Mouse (Mus musculus) lung, adult 2 months (tissue): ENCODE data around the gene Vsig10. TPM values are rescaled to one million over a fixed set of nuclear protein-coding genes. Genes with fewer than 3 reads are reported as not detected.

ENCODE experiments used
- DNase-seq: peaks from one replicate; pipeline ENCODE4 v3.0.0; 2022
- H3K4me1 ChIP-seq: fragments of 200-500 bp; 2 replicates; pipeline ENCODE4 v1.6.1; 2011; ENCODE audit warnings: low read length; ENCODE audit not compliant: control insufficient read depth, insufficient read depth
- H3K4me3 ChIP-seq: fragments of 200-500 bp; replicated peaks from 2 replicates; pipeline ENCODE3; 2011; ENCODE audit warnings: low read depth, mild to moderate bottlenecking, control low read depth, low read length; ENCODE audit errors: extremely low read depth
- CTCF ChIP-seq: fragments of 200-500 bp; IDR thresholded peaks from 2 replicates; pipeline ENCODE4 v1.5.1; 2011; ENCODE audit warnings: mild to moderate bottlenecking, low read length, control low read depth; ENCODE audit not compliant: insufficient read depth
- POLR2A ChIP-seq: fragments of 200-500 bp; IDR thresholded peaks from 2 replicates; pipeline ENCODE4 v1.6.1; 2011; ENCODE audit warnings: low read depth, mild to moderate bottlenecking, control low read depth, low read length, borderline replicate concordance; ENCODE audit errors: extremely low read depth
- WGBS: fragments of 180-500 bp; shearing (Covaris S2); methylation state at CpG from one replicate; pipeline ENCODE4 v1.1.7; 2018; 5-methylcytosine and 5-hydroxymethylcytosine counted together
- polyA plus RNA-seq: library from polyadenylated mRNA; depleted of rRNA; stranded (reverse); fragments of >200 nt; gene quantifications from 2 replicates; pipeline ENCODE4 v1.2.3, GENCODE M21; 2012

Gene Vsig10
- polyA plus RNA-seq, 1 experiment = 28.9 TPM

- TF ChIP-seq POLR2A (no peak), CTCF (no peak)
- DNase-seq = no peak
- H3K4me3 ChIP-seq = no peak overlapping the region
- no peaks in the 10 kb centered on the region for H3K4me1 ChIP-seq
- WGBS = 86% methylated on average over 8 of the region's 8 CpGs
Measured at GRCm38 (mm10) chr5:117295011-117295410, 23.9 kb upstream of the Vsig10 start.

GRCm38 (mm10) chr5:117302899-117303298 lies 16.0 kb upstream of the Vsig10 start:
- Histone ChIP-seq H3K4me1 (no peaks in the 10 kb centered on the region), H3K4me3 (no peak overlapping the region)
- 50% methylated on average over 3 of the region's 3 CpGs for WGBS
- DNase-seq = no peak
- no peak for TF ChIP-seq CTCF
- no peak for TF ChIP-seq POLR2A

GRCm38 (mm10) chr5:117303691-117304579 lies 14.9 kb upstream of the Vsig10 start:
- H3K4me1 ChIP-seq = no peaks in the 10 kb centered on the region
- TF ChIP-seq CTCF = no peak
- no peak for TF ChIP-seq POLR2A
- no peak for DNase-seq
- H3K4me3 ChIP-seq = no peak overlapping the region
- 63% methylated on average over 18 of the region's 18 CpGs for WGBS

GRCm38 (mm10) chr5:117304947-117305346 lies 13.9 kb upstream of the Vsig10 start:
- WGBS = 45% methylated on average over 7 of the region's 7 CpGs
- Histone ChIP-seq H3K4me3 (no peak overlapping the region), H3K4me1 (no peaks in the 10 kb centered on the region)
- TF ChIP-seq POLR2A = no peak
- TF ChIP-seq CTCF = peak; percentile 87
- DNase-seq = peak; percentile 69

GRCm38 (mm10) chr5:117305754-117306153 lies 13.1 kb upstream of the Vsig10 start:
- no peaks in the 10 kb centered on the region for H3K4me1 ChIP-seq
- no peak for DNase-seq
- no peak for TF ChIP-seq CTCF
- TF ChIP-seq POLR2A = no peak
- no peak overlapping the region for H3K4me3 ChIP-seq
- 86% methylated on average over 5 of the region's 5 CpGs for WGBS

GRCm38 (mm10) chr5:117306826-117307225 lies 12.1 kb upstream of the Vsig10 start:
- no peak for DNase-seq
- WGBS = 91% methylated on average over 2 of the region's 2 CpGs
- H3K4me3 ChIP-seq = no peak overlapping the region
- no peaks in the 10 kb centered on the region for H3K4me1 ChIP-seq
- no peak for TF ChIP-seq CTCF
- no peak for TF ChIP-seq POLR2A

- 13% methylated on average over 11 of the region's 11 CpGs for WGBS
- TF ChIP-seq POLR2A = no peak
- TF ChIP-seq CTCF = peak; percentile 80
- DNase-seq = peak; percentile 81
Measured at GRCm38 (mm10) chr5:117307699-117308098, 11.2 kb upstream of the Vsig10 start.

GRCm38 (mm10) chr5:117313420-117313819 lies 5.5 kb upstream of the Vsig10 start:
- peaks cover 6% of the 10 kb centered on the region; the same call in 1 of the 2 replicates for H3K4me1 ChIP-seq
- peak; percentile 70 for DNase-seq
- 12% methylated on average over 14 of the region's 14 CpGs for WGBS
- TF ChIP-seq CTCF (no peak), POLR2A (no peak)
- H3K4me3 ChIP-seq = peak overlapping the region; percentile 54

More at GRCm38 (mm10) chr5:117307699-117308098, 11.2 kb upstream of the Vsig10 start:
- Histone ChIP-seq H3K4me1 (no peaks in the 10 kb centered on the region), H3K4me3 (peak overlapping the region; percentile 0)

- Histone ChIP-seq H3K4me3 (no peak overlapping the region), H3K4me1 (peaks cover 6% of the 10 kb centered on the region; the same call in 1 of the 2 replicates)
- no peak for TF ChIP-seq CTCF
- no peak for TF ChIP-seq POLR2A
- WGBS = 33% methylated on average over 10 of the region's 10 CpGs
- no peak for DNase-seq
Measured at GRCm38 (mm10) chr5:117313909-117314308, 5.0 kb upstream of the Vsig10 start.
